Mouse (Mus musculus) lung, adult 18-20 months (tissue): ENCODE results near the gene Alkbh1.

Experiments used
- DNase-seq, 2 experiments: peaks; one replicate each; pipeline ENCODE4 v3.0.0; 2022; ENCODE audit warnings: mixed read lengths in 2 of 2

Gene Alkbh1

DNA sequence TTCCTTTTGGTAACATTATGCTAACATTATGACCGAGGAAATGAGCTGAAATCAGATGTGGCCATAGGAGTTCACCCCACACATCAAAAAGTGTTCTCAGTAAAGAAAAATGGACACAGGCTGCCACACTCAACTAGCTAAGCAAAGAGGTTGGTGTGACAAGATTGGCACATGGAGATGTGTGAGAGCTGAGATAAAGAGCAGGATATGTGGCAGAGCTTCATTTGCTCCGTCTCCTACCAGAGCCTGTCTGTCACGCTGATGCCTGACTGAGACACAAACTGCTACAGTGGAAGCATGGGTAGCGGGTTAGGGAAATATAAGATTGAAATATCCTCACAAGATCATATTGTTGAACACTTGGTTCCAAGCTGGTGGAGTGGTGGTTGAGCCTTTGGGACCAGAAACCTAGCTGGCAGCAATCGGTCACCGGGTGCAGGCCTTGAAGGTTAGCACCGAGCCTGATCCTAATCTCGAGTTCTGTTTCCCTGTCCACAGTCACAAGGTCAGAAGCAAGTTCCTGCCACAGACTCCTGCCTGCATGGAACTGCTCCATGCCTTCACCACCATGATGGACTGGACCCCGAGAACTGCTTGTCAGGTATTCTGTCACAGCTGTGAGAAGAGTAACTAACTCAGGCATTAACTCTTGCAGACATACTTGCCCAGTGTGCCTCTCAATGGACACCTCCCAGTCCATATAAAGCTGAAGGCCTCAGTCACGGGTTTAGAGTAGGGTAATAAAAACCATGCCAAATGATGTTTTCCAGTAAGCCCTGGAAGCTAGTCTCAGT is 63.0 kb downstream of the Alkbh1 start:
- DNase-seq = no peak

DNA sequence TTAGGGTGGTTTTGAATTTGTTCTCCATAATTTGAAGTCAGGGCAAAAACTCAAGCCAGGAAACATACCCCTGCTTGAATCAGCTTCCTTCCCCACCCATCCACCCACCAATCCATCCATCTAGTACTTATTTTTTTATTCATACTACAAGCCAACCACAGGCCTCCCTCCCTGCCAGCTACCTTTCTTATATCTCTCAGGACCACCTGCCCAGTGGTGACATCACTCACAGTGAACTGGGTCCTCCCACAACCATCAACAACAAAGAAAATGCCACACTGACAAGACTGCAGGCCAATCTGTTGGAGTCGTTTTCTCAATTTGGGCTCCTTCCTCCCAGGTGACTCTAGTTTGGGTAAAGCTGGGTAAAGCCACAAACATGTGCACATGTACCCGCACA is 64.3 kb downstream of the Alkbh1 start:
- no peak for DNase-seq
